Comparison of ENCODE assay signal across 24 mouse cellular contexts in genomic region chr12:3755522-3755921, GRCm38 (mm10). TPM values are rescaled to one million over a fixed set of nuclear protein-coding genes. Genes with fewer than 3 reads are reported as not detected.
DNase-seq lines count a peak whose midpoint lies in the region; ATAC-seq lines count a peak whose summit lies in the region.
"Had no signal": no experiment of that assay in that cellular context is flagged by ENCODE, and none has a peak within 500 bp of the region (broad histone marks: within the 10 kb centered on the region; RNA-seq: fewer than 3 reads in every experiment).

No protein-coding gene starts in this region.

- WGBS in forebrain, embryonic 11.5 days: 91% methylated on average over 6 of the region's 6 CpGs

- no peak overlapping the region for H3K27ac ChIP-seq in forebrain, embryonic 11.5 days (ENCODE audit: low read depth, low read length)
- H3K27ac ChIP-seq: embryonic facial prominence, embryonic 13.5 days; embryonic facial prominence, embryonic 15.5 days; forebrain, embryonic 10.5 days; forebrain, embryonic 13.5 days; forebrain, embryonic 15.5 days had no signal

- H3K4me1 ChIP-seq in forebrain, embryonic 11.5 days (replicated peaks; ENCODE audit: control insufficient read depth, insufficient read depth, low read length): no peaks in the 10 kb centered on the region
- H3K4me1 ChIP-seq: forebrain, embryonic 10.5 days; forebrain, embryonic 13.5 days; forebrain, embryonic 15.5 days had no signal

- H3K36me3 ChIP-seq in forebrain, embryonic 11.5 days (ENCODE audit: control insufficient read depth, insufficient read depth, low read length): no peaks in the 10 kb centered on the region
- H3K36me3 ChIP-seq: forebrain, embryonic 15.5 days had no signal

- H3K4me2 ChIP-seq in forebrain, embryonic 11.5 days (ENCODE audit: low read depth, low read length, severe bottlenecking): no peak overlapping the region
- H3K4me2 ChIP-seq: embryonic facial prominence, embryonic 13.5 days; embryonic facial prominence, embryonic 15.5 days; forebrain, embryonic 13.5 days; forebrain, embryonic 15.5 days had no signal

- no peak overlapping the region for H3K9ac ChIP-seq in forebrain, embryonic 11.5 days (ENCODE audit: low read length)
- H3K9ac ChIP-seq: embryonic facial prominence, embryonic 13.5 days; embryonic facial prominence, embryonic 15.5 days; forebrain, embryonic 13.5 days; forebrain, embryonic 15.5 days; forebrain, postnatal 0 days had no signal

- DNase-seq in CD4-positive helper T cell, adult 2 months (ENCODE audit: low read depth, low spot score): peak; percentile 53
- no peak for DNase-seq in forebrain, embryonic 11.5 days (ENCODE audit: low spot score)
- no peak for DNase-seq in cerebellum, adult 18-20 months
- no peak for DNase-seq in left cerebral cortex, adult 9 months (ENCODE audit: low spot score in 2 of 2)
- DNase-seq in lung, adult 18-20 months: no peak
- DNase-seq: adrenal gland, postnatal 10 days; adrenal gland, postnatal 25 days; B cell, adult 2 months; cerebellum, adult 11 months; cerebellum, adult 2 months; cerebellum, adult 9-10 months; cerebellum, postnatal 10 days; cerebellum, postnatal 36 days; embryo, embryonic 11 days; forebrain, postnatal 0 days had no signal

- ATAC-seq in CD4-positive, CD25-positive, alpha-beta regulatory T cell, adult 4 months: peak; percentile 87
- peak; percentile 84 for ATAC-seq in activated CD4-positive, CD25-positive, alpha-beta regulatory T cell, adult 4 months
- peak; percentile 86 for ATAC-seq in inflammation-experienced regulatory T-cells, adult 6 months
- ATAC-seq in forebrain, embryonic 11.5 days (replicated peaks; ENCODE audit: low FRiP score): no peak
- ATAC-seq: forebrain, embryonic 13.5 days; forebrain, embryonic 15.5 days; forebrain, postnatal 0 days had no signal

- no peak overlapping the region for H3K4me3 ChIP-seq in forebrain, embryonic 11.5 days (ENCODE audit: low read depth, low read length)
- H3K4me3 ChIP-seq: embryonic facial prominence, embryonic 13.5 days; embryonic facial prominence, embryonic 15.5 days; erythroblast, embryonic 14.5 days; forebrain, embryonic 10.5 days; forebrain, embryonic 13.5 days; forebrain, embryonic 15.5 days had no signal

- no peaks in the 10 kb centered on the region for H3K9me3 ChIP-seq in forebrain, embryonic 11.5 days (ENCODE audit: control insufficient read depth, low read length)
- H3K9me3 ChIP-seq: embryonic facial prominence, embryonic 13.5 days; embryonic facial prominence, embryonic 15.5 days; forebrain, embryonic 10.5 days; forebrain, embryonic 13.5 days; forebrain, embryonic 15.5 days had no signal

- no peaks in the 10 kb centered on the region for H3K27me3 ChIP-seq in forebrain, embryonic 11.5 days (ENCODE audit: control insufficient read depth, insufficient read depth, low read length)
- H3K27me3 ChIP-seq: embryonic facial prominence, embryonic 13.5 days; embryonic facial prominence, embryonic 15.5 days; forebrain, embryonic 13.5 days; forebrain, embryonic 15.5 days had no signal

RNA-seq across cellular contexts. Expression of gene Dnmt3a, which starts 50.3 kb away (rescaled TPM):
- 10 to 100 TPM; 27.3 to 27.4 TPM for polyA plus RNA-seq in CD4-positive, CD25-positive, alpha-beta regulatory T cell, adult 4 months (2017; shearing (Covaris generic))
- 10 to 100 TPM; 17.9 to 22.9 TPM for polyA plus RNA-seq in activated CD4-positive, CD25-positive, alpha-beta regulatory T cell, adult 4 months (2017; shearing (Covaris generic))
- polyA plus RNA-seq in inflammation-experienced regulatory T-cells, adult 6 months (2017; shearing (Covaris generic)): 10 to 100 TPM; 16.8 to 25.5 (median 23.8) TPM
- 102 and 104 TPM in 2 replicates for polyA plus RNA-seq in forebrain, embryonic 11.5 days (2014; fragmentation: Nextera tagmentation; extraction: Ambion mirVana)
